ENCODE assay signal across 10 mouse cellular contexts in the genomic region with DNA sequence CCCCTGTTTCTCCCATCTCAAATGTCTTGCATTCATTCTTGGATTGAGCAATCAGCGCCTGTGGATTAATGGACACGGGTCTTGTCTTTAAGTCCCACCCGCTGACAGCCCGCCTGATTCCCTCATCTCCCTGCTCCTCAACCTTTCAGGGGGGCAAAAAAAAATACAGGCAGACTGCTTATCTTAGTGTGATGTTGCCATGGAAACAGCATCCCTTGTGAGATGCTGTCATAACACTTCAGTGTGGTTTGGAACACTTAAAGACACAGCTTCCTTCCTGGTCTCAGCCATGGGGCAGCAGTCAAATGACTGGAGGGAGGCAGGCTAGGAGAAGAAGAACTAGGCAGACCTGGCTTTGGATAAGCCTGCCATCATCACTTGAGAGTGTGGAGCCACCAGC. TPM values are rescaled to one million over a fixed set of nuclear protein-coding genes. Genes with fewer than 3 reads are reported as not detected.
DNase-seq lines count a peak whose midpoint lies in the region; ATAC-seq and TF ChIP-seq lines count a peak whose summit lies in the region.
"Had no signal": no experiment of that assay in that cellular context is flagged by ENCODE, and none has a peak within 500 bp of the region (broad histone marks: within the 10 kb centered on the region; RNA-seq: fewer than 3 reads in every experiment).

No protein-coding gene starts in this region.

- H3K4me3 ChIP-seq in left cerebral cortex, adult 2 months = no peak overlapping the region
- H3K4me3 ChIP-seq in embryonic facial prominence, embryonic 13.5 days = no peak overlapping the region
- H3K4me3 ChIP-seq in hindbrain, embryonic 16.5 days (ENCODE audit: low read length) = no peak overlapping the region
- no peak overlapping the region for H3K4me3 ChIP-seq in neural tube, embryonic 15.5 days (replicated peaks)

- intact Hi-C loops in left cerebral cortex, postnatal 14 days (cut with DNase I) = no loop called here
- intact Hi-C loops in left cerebral cortex, adult 2 months (cut with DNase I) = no loop called here

- no peak overlapping the region for H3K4me2 ChIP-seq in embryonic facial prominence, embryonic 13.5 days
- 0 out of 2 replicates have a peak overlapping the region, but pooled peaks have one; percentile 1 for H3K4me2 ChIP-seq in hindbrain, embryonic 16.5 days (ENCODE audit: low read length)
- H3K4me2 ChIP-seq in neural tube, embryonic 15.5 days = 0 out of 2 replicates have a peak overlapping the region, but pooled peaks have one; percentile 5

- no peak overlapping the region for H3K27ac ChIP-seq in left cerebral cortex, adult 2 months
- peak overlapping the region; percentile 55 for H3K27ac ChIP-seq in embryonic facial prominence, embryonic 13.5 days
- H3K27ac ChIP-seq in hindbrain, embryonic 16.5 days (ENCODE audit: low read depth, low read length) = peak overlapping the region; percentile 81
- H3K27ac ChIP-seq in neural tube, embryonic 15.5 days (replicated peaks) = peak overlapping the region; percentile 79

- no peaks in the 10 kb centered on the region for H3K36me3 ChIP-seq in embryonic facial prominence, embryonic 13.5 days
- H3K36me3 ChIP-seq in hindbrain, embryonic 16.5 days (ENCODE audit: control insufficient read depth, insufficient read depth, low read length) = no peaks in the 10 kb centered on the region
- H3K36me3 ChIP-seq in neural tube, embryonic 15.5 days = no peaks in the 10 kb centered on the region

- DNase-seq in left cerebral cortex, postnatal 14 days (ENCODE audit: low spot score in 2 of 2) = peak; percentile 14 to 68
- no peak for DNase-seq in left cerebral cortex, adult 2 months (ENCODE audit: extremely low spot score in 1 of 2, low spot score in 2 of 2)
- no peak for DNase-seq in gastrocnemius, adult 8-10 months (ENCODE audit: low spot score in 2 of 2)
- DNase-seq in liver = no peak
- no peak for DNase-seq in B cell, adult 2 months
- DNase-seq: lung, postnatal 4 days had no signal

- WGBS in embryonic facial prominence, embryonic 13.5 days = 37% methylated on average over 4 of the region's 4 CpGs
- WGBS in hindbrain, embryonic 16.5 days = 9% methylated on average over 4 of the region's 4 CpGs
- WGBS in neural tube, embryonic 15.5 days = 24% methylated on average over 4 of the region's 4 CpGs

- peaks cover 78% of the 10 kb centered on the region for H3K4me1 ChIP-seq in embryonic facial prominence, embryonic 13.5 days
- H3K4me1 ChIP-seq in hindbrain, embryonic 16.5 days (ENCODE audit: control insufficient read depth, insufficient read depth, low read depth, low read length) = peaks cover 54% of the 10 kb centered on the region
- H3K4me1 ChIP-seq in neural tube, embryonic 15.5 days = peaks cover 90% of the 10 kb centered on the region

- no peaks in the 10 kb centered on the region for H3K9me3 ChIP-seq in embryonic facial prominence, embryonic 13.5 days
- no peaks in the 10 kb centered on the region for H3K9me3 ChIP-seq in hindbrain, embryonic 16.5 days (ENCODE audit: control insufficient read depth, low read length)
- H3K9me3 ChIP-seq in neural tube, embryonic 15.5 days (replicated peaks) = no peaks in the 10 kb centered on the region

- TF ChIP-seq CTCF in left cerebral cortex, adult 2 months (IDR thresholded peaks at IDR 0.05) = no peak

- H3K27me3 ChIP-seq in embryonic facial prominence, embryonic 13.5 days = no peaks in the 10 kb centered on the region
- H3K27me3 ChIP-seq in hindbrain, embryonic 16.5 days (replicated peaks; ENCODE audit: control insufficient read depth, insufficient read depth, low read length) = no peaks in the 10 kb centered on the region
- no peaks in the 10 kb centered on the region for H3K27me3 ChIP-seq in neural tube, embryonic 15.5 days (replicated peaks)

- ATAC-seq in embryonic facial prominence, embryonic 13.5 days (ENCODE audit: insufficient number of reproducible peaks, insufficient read depth, low FRiP score, low TSS enrichment, low read depth) = no peak
- peak; percentile 46 for ATAC-seq in hindbrain, embryonic 16.5 days
- ATAC-seq in neural tube, embryonic 15.5 days (ENCODE audit: low FRiP score) = peak; percentile 25; the same call in 1 of the 2 replicates
- ATAC-seq: inflammation-experienced regulatory T-cells, adult 6 months had no signal

- H3K9ac ChIP-seq in embryonic facial prominence, embryonic 13.5 days = no peak overlapping the region
- peak overlapping the region; percentile 53; the same call in 1 of the 2 replicates for H3K9ac ChIP-seq in hindbrain, embryonic 16.5 days (ENCODE audit: low read depth, low read length)
- H3K9ac ChIP-seq in neural tube, embryonic 15.5 days (replicated peaks) = peak overlapping the region; percentile 23

RNA-seq across cellular contexts. Expression of a gene that starts 47.0 kb away (rescaled TPM):
- total RNA-seq in left cerebral cortex, postnatal 14 days (2021) = 1 to 10 TPM; 3.5 to 7.4 TPM
- 1 to 10 TPM; 1.5 to 3.0 TPM for total RNA-seq in left cerebral cortex, adult 2 months (2021)
- polyA plus RNA-seq in embryonic facial prominence, embryonic 13.5 days (2015; fragmentation: Nextera tagmentation; extraction: Ambion mirVana) = 17.7 and 20.8 TPM in 2 replicates
- 15.7 and 24.2 TPM in 2 replicates for polyA plus RNA-seq in hindbrain, embryonic 16.5 days (2015; fragmentation: Nextera tagmentation; extraction: Ambion mirVana)
- polyA plus RNA-seq in neural tube, embryonic 15.5 days (2015; fragmentation: Nextera tagmentation; extraction: Ambion mirVana) = 22.0 and 29.3 TPM in 2 replicates
- 1 to 10 TPM in 3 of 4 experiments, under 1 TPM in 1; 0.97 to 1.5 (median 1.4) TPM for total RNA-seq in gastrocnemius, adult 8-10 months (2022)
- polyA plus RNA-seq: inflammation-experienced regulatory T-cells, adult 6 months had no signal

Comparison
In these comparisons a context has a peak if more than half of its experiments do, and no peak if none do; other contexts are left out.
1. DNase-seq: peak in left cerebral cortex, postnatal 14 days (2 of 2); none in left cerebral cortex, adult 2 months (0 of 2), gastrocnemius, adult 8-10 months (0 of 2), liver (single experiment) and B cell, adult 2 months (0 of 2).